Mouse (Mus musculus): Measurements from ENCODE around the gene Sun1. TPM values are rescaled to one million over a fixed set of nuclear protein-coding genes. Genes with fewer than 3 reads are reported as not detected.
A peak's percentile ranks its signal among the peaks of the same experiment; 100 is the strongest.

The Sun1 gene
- polyA plus RNA-seq, 1 experiment from 2014 or later: 54.3 TPM

GRCm38 (mm10) chr5:139184897-139185296 lies 15.5 kb upstream of the Sun1 start:
- Histone ChIP-seq H3K27me3 (no peaks in the 10 kb centered on the region), H3K4me2 (replicated peaks) (no peak overlapping the region), H3K9me3 (no peaks in the 10 kb centered on the region), H3K9ac (replicated peaks) (no peak overlapping the region), H3K4me1 (no peaks in the 10 kb centered on the region), H3K36me3 (peaks cover 44% of the 10 kb centered on the region), H3K27ac (replicated peaks) (no peak overlapping the region), H3K4me3 (no peak overlapping the region)
- 94% methylated on average over 3 of the region's 4 CpGs for WGBS
- ATAC-seq (replicated peaks): no peak

- Histone ChIP-seq H3K9me3 (no peaks in the 10 kb centered on the region), H3K27ac (replicated peaks) (no peak overlapping the region), H3K9ac (replicated peaks) (no peak overlapping the region), H3K4me1 (no peaks in the 10 kb centered on the region), H3K4me3 (no peak overlapping the region), H3K36me3 (peaks cover 15% of the 10 kb centered on the region), H3K27me3 (no peaks in the 10 kb centered on the region), H3K4me2 (replicated peaks) (no peak overlapping the region)
- WGBS: 93% methylated on average over 5 of the region's 5 CpGs
- no peak for ATAC-seq (replicated peaks)
These were observed 10.7 kb upstream of the Sun1 start for GRCm38 (mm10) chr5:139189726-139190125.

GRCm38 (mm10) chr5:139190958-139191357 lies 9.5 kb upstream of the Sun1 start:
- no peak overlapping the region for H3K9ac ChIP-seq (replicated peaks)

GRCm38 (mm10) chr5:139198779-139199178 lies 1.7 kb upstream of the Sun1 start:
- Histone ChIP-seq H3K27ac (replicated peaks) (no peak overlapping the region), H3K4me1 (peaks cover 27% of the 10 kb centered on the region), H3K36me3 (no peaks in the 10 kb centered on the region), H3K9ac (replicated peaks) (no peak overlapping the region), H3K9me3 (no peaks in the 10 kb centered on the region), H3K4me2 (replicated peaks) (no peak overlapping the region), H3K4me3 (no peak overlapping the region), H3K27me3 (no peaks in the 10 kb centered on the region)
- 85% methylated on average over 3 of the region's 3 CpGs for WGBS
- ATAC-seq (replicated peaks): no peak

More at GRCm38 (mm10) chr5:139190958-139191357, 9.5 kb upstream of the Sun1 start:
- H3K4me1 ChIP-seq: no peaks in the 10 kb centered on the region
- whole genome bisulfite sequencing: 82% methylated on average over 5 of the region's 5 CpGs
- ATAC-seq (replicated peaks): no peak
- H3K9me3 ChIP-seq: no peaks in the 10 kb centered on the region
- H3K4me2 ChIP-seq (replicated peaks): no peak overlapping the region
- H3K27me3 ChIP-seq: no peaks in the 10 kb centered on the region
- H3K36me3 ChIP-seq: peaks cover 7% of the 10 kb centered on the region; the same call in 1 of the 2 replicates
- no peak overlapping the region for H3K4me3 ChIP-seq
- H3K27ac ChIP-seq (replicated peaks): no peak overlapping the region

- Histone ChIP-seq H3K36me3 (no peaks in the 10 kb centered on the region), H3K27me3 (no peaks in the 10 kb centered on the region), H3K4me3 (peak overlapping the region; percentile 72), H3K4me2 (replicated peaks) (peak overlapping the region; percentile 94), H3K9me3 (no peaks in the 10 kb centered on the region), H3K9ac (replicated peaks) (peak overlapping the region; percentile 82), H3K4me1 (peaks cover 32% of the 10 kb centered on the region), H3K27ac (replicated peaks) (peak overlapping the region; percentile 92)
- WGBS: 35% methylated on average over 2 of the region's 2 CpGs
- ATAC-seq (replicated peaks): no peak
These were observed 822 bp upstream of the Sun1 start for GRCm38 (mm10) chr5:139199636-139199994.

GRCm38 (mm10) chr5:139200770-139201569 lies 533 bp downstream of the Sun1 start:
- ATAC-seq (replicated peaks): no peak; the same call in 1 of the 2 replicates

GRCm38 (mm10) chr5:139202127-139202526 lies 1.7 kb downstream of the Sun1 start:
- ATAC-seq (replicated peaks): no peak
- H3K4me3 ChIP-seq: peak overlapping the region; percentile 72
- peaks cover 32% of the 10 kb centered on the region for H3K4me1 ChIP-seq
- H3K36me3 ChIP-seq: no peaks in the 10 kb centered on the region
- no peaks in the 10 kb centered on the region for H3K9me3 ChIP-seq
- peak overlapping the region; percentile 76 for H3K9ac ChIP-seq (replicated peaks)
- H3K27me3 ChIP-seq: no peaks in the 10 kb centered on the region
- peak overlapping the region; percentile 94 for H3K4me2 ChIP-seq (replicated peaks)
- H3K27ac ChIP-seq (replicated peaks): no peak overlapping the region
- 66% methylated on average over 11 of the region's 11 CpGs for WGBS

More at GRCm38 (mm10) chr5:139200770-139201569, 533 bp downstream of the Sun1 start:
- H3K9me3 ChIP-seq: no peaks in the 10 kb centered on the region
- no peaks in the 10 kb centered on the region for H3K27me3 ChIP-seq
- peak overlapping the region; percentile 72 for H3K27ac ChIP-seq (replicated peaks)
- under 1% methylated on average over 57 of the region's 57 CpGs for WGBS
- no peaks in the 10 kb centered on the region for H3K36me3 ChIP-seq
- H3K4me3 ChIP-seq: peak overlapping the region; percentile 72
- peak overlapping the region; percentile 76 for H3K9ac ChIP-seq (replicated peaks)
- H3K4me2 ChIP-seq (replicated peaks): peak overlapping the region; percentile 94
- peaks cover 32% of the 10 kb centered on the region for H3K4me1 ChIP-seq

GRCm38 (mm10) chr5:139203312-139203711 lies 2.9 kb downstream of the Sun1 start:
- Histone ChIP-seq H3K9me3 (no peaks in the 10 kb centered on the region), H3K9ac (replicated peaks) (no peak overlapping the region), H3K4me2 (replicated peaks) (no peak overlapping the region), H3K27ac (replicated peaks) (no peak overlapping the region), H3K4me1 (peaks cover 32% of the 10 kb centered on the region), H3K4me3 (no peak overlapping the region), H3K36me3 (no peaks in the 10 kb centered on the region), H3K27me3 (no peaks in the 10 kb centered on the region)
- no peak for ATAC-seq (replicated peaks)
- 90% methylated on average over 5 of the region's 5 CpGs for WGBS

- H3K4me1 ChIP-seq: peaks cover 26% of the 10 kb centered on the region
- 66% methylated on average over 4 of the region's 4 CpGs for WGBS
- no peaks in the 10 kb centered on the region for H3K9me3 ChIP-seq
- no peaks in the 10 kb centered on the region for H3K27me3 ChIP-seq
- no peak overlapping the region for H3K27ac ChIP-seq (replicated peaks)
- no peak overlapping the region for H3K9ac ChIP-seq (replicated peaks)
- ATAC-seq (replicated peaks): no peak
- no peaks in the 10 kb centered on the region for H3K36me3 ChIP-seq
- H3K4me2 ChIP-seq (replicated peaks): no peak overlapping the region
- H3K4me3 ChIP-seq: no peak overlapping the region
These were observed 5.6 kb downstream of the Sun1 start for GRCm38 (mm10) chr5:139206081-139206480.

GRCm38 (mm10) chr5:139206525-139206924 lies 6.1 kb downstream of the Sun1 start:
- Histone ChIP-seq H3K9me3 (no peaks in the 10 kb centered on the region), H3K9ac (replicated peaks) (no peak overlapping the region), H3K27me3 (no peaks in the 10 kb centered on the region), H3K4me3 (no peak overlapping the region), H3K4me2 (replicated peaks) (no peak overlapping the region), H3K4me1 (peaks cover 22% of the 10 kb centered on the region), H3K36me3 (no peaks in the 10 kb centered on the region), H3K27ac (replicated peaks) (no peak overlapping the region)
- ATAC-seq (replicated peaks): no peak
- 80% methylated on average over 7 of the region's 7 CpGs for WGBS

- Histone ChIP-seq H3K36me3 (no peaks in the 10 kb centered on the region; the same call in 1 of the 2 replicates), H3K27ac (replicated peaks) (no peak overlapping the region), H3K9ac (replicated peaks) (no peak overlapping the region), H3K4me1 (peaks cover 10% of the 10 kb centered on the region), H3K4me2 (replicated peaks) (no peak overlapping the region), H3K9me3 (no peaks in the 10 kb centered on the region), H3K4me3 (no peak overlapping the region), H3K27me3 (no peaks in the 10 kb centered on the region)
- ATAC-seq (replicated peaks): no peak
These were observed 7.7 kb downstream of the Sun1 start for GRCm38 (mm10) chr5:139208183-139208582.

- Histone ChIP-seq H3K27ac (replicated peaks) (no peak overlapping the region), H3K4me1 (0 out of 2 replicates have a peak, but pooled peaks cover 3% of the 10 kb centered on the region), H3K36me3 (no peaks in the 10 kb centered on the region; the same call in 1 of the 2 replicates), H3K27me3 (no peaks in the 10 kb centered on the region), H3K9ac (replicated peaks) (no peak overlapping the region), H3K4me2 (replicated peaks) (no peak overlapping the region), H3K9me3 (no peaks in the 10 kb centered on the region), H3K4me3 (no peak overlapping the region)
- WGBS: 88% methylated on average over 10 of the region's 10 CpGs
- no peak for ATAC-seq (replicated peaks)
These were observed 8.6 kb downstream of the Sun1 start for GRCm38 (mm10) chr5:139208871-139209684.
